Mouse (Mus musculus) cerebellum, postnatal 4 days (tissue): ENCODE measurements around the gene Eef2.
"Not testable (repeated sequence)": the region's sequence is repeated elsewhere in the genome, so short reads cannot be mapped to it uniquely, and the experiment has no call there.

ENCODE experiments used
- DNase-seq, 2 experiments: peaks; one replicate each; pipeline ENCODE4 v3.0.0; 2022; ENCODE audit warnings: low spot score in 2 of 2, mixed read lengths in 1 of 2

The Eef2 gene

DNA sequence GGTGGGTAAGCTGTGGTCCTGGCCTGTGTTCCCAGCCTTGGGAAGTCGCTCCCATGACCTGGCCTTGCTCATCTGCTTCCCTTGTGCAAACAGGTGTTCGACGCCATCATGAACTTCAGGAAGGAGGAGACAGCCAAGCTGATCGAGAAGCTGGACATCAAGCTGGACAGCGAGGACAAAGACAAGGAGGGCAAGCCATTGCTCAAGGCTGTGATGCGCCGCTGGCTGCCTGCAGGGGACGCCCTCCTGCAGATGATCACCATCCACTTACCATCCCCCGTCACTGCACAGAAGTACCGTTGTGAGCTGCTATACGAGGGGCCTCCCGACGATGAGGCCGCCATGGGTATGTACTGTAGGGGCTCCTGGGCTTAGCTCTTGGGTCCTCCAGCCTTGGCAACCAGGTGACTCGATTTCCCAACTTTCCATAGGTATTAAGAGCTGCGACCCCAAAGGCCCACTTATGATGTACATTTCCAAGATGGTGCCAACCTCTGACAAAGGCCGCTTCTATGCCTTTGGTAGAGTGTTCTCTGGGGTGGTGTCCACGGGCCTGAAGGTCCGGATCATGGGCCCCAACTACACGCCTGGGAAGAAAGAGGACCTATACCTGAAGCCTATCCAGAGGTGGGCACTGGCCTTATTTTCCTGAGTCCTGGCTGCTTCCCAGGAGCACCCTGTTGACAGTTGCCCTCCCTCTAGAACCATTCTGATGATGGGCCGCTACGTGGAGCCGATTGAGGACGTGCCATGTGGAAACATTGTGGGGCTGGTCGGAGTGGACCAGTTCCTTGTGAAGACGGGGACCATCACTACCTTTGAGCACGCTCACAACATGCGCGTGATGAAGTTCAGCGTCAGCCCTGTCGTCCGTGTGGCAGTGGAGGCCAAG is 3.3 kb downstream of the Eef2 start:
- DNase-seq: no peak

DNA sequence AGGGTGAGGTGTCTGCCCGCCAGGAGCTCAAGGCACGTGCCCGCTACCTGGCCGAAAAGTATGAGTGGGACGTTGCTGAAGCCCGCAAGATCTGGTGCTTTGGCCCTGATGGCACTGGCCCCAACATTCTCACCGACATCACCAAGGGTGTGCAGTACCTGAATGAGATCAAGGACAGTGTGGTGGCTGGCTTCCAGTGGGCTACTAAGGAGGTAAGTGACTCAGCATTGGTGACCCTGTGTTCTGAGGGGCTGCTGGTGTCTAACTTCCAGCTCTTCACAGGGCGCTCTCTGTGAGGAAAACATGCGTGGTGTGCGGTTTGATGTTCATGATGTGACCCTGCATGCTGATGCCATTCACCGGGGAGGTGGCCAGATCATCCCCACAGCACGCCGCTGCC is 4.5 kb downstream of the Eef2 start:
- no peak for DNase-seq

DNA sequence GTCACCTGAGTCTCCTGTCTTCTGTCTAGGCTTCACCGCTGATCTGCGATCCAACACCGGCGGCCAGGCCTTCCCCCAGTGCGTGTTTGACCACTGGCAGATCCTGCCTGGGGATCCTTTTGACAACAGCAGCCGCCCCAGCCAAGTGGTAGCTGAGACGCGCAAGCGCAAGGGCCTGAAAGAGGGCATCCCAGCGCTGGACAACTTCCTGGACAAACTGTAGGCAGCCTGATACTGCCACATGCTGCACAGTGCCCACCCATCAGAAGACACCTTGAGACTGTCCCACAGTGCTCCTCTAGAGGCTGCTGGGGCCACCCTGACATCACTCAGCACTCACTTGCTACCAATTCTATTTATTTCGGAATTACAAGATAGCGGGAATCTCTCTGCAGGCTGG is 5.4 kb downstream of the Eef2 start:
- DNase-seq: not testable (repeated sequence)

DNA sequence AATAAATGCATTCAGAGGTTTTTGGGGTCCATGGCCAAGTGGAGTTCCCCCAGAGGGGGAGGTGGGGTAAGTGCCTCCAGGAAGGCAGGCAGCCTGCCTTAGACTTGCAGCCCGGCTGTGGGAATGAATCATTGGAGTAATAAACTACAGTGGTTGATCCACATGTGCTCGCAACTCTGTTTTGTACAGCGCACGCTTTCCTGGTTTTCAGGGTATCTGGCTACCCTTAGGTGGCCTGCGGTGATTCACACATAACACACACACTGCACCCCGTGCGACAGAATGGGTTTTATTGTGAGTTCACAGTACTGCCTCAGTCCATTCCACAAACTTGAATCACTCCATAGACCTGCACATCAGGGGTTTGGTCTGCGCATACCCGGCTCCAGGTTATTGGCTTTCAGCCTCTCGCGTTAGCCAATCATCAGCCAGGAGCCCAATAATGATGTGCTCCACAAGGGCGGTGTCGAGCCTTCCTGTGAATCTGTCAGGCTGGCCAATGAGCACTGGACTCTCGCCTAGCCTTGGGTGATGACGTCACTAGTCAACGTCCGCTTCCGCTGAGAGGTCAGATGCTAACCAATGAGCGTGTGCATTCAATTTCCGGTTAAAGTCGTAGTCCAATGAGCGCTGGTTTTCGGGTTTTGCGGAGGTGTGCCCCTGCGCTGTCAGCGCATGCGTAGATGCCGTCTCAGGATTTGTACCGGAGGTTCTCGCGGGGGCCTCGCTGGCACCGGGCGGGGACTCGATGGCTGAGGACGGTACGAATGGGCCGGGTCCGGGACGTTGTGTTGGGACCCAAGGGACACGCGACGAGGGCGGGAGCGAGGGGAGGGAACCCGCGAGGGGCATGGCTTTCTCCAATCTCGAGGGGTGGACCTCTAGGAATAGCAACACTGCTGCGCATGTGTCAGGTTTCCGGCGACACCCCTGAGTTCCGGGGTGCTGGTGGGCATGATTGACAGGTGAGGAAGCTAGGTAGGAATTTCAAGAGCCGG is 6.2 kb downstream of the Eef2 start, which contains the start of gene Dapk3:
Dapk3 (plus strand) TSS at position 670 of the 998 bp plus-strand sequence.
- peak; percentile 90 to 95 for DNase-seq

DNA sequence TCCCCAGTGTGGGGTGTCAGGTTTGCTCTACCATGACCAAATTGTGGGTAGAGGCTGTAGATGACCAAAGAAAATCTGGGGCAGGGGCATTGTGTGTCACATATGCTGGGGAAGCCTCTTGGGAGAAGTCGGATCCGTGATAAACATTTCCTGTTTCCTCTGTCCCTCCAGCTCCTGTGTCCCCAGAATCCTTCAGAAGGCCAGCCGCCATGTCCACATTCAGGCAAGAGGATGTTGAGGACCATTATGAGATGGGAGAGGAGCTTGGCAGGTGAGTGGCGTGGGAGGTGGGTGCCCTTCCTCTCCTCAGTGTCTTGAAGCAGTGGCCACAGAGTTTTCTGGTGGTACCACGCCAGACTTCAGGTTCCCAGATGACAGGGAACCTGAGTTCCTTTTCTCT is 7.4 kb downstream of the Eef2 start, which contains the start of gene 4930442H23Rik:
4930442H23Rik (minus strand) TSS at position 45 of the 400 bp plus-strand sequence.
- DNase-seq: no peak

DNA sequence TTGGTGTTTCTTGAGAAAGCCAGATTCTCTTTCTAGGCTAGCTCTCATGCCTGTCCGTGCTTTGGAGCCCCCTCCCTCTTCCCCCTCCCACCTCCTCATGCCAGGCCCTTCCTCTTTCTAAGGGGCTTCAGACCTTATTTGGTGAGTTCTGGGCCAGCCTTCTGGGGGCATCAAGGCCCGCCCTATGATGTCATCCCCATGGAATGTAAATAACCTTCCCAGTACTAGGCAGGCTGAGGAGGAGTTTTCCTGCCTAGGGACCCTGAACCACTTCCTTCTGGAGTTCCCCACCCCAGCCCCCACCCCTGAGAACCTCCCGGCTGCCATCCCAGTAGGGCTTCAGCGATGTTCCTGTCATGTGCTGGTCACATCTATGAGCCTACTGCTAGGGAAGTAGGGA is 8.3 kb downstream of the Eef2 start:
- no peak for DNase-seq

DNA sequence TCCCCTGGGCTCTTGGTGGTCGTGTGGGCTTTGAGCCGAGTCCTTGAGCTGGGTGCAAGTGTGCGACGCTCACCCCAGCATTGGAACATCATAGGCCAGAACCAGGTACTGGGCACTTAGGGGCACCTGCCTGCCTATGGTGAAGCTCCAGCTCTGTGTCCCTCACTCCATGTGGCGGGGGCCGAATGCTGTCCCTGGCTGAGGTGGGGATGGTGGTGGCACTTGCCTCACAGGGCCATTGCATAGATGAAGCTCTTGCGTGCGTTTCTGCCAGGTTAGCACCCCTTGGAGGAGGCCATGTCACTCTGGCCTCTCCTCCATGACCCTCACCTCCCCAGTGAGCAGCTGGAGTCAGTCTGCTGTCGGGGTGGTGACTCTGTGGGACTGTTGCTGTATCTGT is 10.7 kb downstream of the Eef2 start:
- DNase-seq: no peak

DNA sequence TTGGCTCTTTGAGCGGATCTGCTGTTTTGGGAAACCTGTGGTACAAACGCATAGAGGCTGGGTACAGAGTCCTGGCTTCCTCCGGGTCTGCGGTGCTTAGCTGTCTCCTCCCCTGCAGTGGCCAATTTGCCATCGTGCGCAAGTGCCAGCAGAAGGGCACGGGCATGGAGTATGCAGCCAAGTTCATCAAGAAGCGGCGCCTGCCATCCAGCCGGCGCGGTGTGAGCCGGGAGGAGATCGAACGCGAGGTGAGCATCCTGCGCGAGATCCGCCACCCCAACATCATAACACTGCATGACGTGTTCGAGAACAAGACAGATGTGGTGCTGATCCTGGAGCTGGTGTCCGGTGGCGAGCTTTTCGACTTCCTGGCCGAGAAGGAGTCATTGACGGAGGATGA is 13.4 kb downstream of the Eef2 start:
- no peak for DNase-seq

DNA sequence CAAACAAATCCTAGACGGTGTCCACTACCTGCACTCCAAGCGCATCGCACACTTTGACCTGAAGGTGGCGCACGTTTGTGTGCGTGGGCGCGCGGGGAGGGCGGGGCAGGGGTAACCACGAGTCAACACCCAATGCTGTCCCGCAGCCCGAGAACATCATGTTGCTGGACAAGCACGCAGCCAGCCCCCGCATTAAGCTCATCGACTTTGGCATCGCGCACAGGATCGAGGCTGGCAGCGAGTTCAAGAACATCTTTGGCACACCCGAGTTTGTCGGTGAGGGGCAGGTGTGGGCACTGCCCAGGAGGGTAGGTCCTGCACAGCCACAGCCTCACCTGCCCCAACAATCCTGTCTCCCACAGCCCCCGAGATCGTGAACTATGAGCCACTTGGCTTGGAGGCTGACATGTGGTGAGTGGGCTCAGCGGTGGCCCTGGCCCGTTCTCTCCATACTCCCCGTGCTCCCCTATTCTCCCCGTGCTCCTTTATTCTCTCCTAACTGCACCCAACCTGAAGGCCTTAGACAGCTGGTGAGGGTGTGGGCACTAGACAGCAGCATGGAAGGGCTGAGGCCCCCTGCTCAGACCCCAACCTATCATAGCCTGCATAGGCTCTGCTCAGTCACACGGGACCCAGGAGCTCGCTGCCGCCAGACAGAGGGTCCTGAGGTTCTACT is 13.9 kb downstream of the Eef2 start:
- no peak for DNase-seq

DNA sequence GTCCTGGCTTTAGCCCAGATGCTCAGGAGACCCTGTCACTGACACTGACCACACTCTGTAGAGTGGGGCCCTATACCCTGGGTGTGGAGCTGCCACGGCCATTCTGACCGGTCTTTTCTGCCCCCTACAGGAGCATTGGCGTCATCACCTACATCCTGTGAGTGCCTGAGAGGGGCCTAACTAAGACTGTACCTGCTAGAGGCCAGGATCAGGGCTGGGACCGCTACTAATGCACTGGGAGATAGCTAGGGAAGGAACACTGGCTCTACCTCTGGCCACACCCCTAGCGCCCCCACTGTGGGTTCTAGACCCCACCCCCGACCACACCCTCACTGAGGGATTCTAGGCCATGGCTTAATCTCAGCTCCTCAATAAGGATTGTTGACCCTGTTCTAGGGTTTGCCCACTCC is 14.5 kb downstream of the Eef2 start:
- no peak for DNase-seq

DNA sequence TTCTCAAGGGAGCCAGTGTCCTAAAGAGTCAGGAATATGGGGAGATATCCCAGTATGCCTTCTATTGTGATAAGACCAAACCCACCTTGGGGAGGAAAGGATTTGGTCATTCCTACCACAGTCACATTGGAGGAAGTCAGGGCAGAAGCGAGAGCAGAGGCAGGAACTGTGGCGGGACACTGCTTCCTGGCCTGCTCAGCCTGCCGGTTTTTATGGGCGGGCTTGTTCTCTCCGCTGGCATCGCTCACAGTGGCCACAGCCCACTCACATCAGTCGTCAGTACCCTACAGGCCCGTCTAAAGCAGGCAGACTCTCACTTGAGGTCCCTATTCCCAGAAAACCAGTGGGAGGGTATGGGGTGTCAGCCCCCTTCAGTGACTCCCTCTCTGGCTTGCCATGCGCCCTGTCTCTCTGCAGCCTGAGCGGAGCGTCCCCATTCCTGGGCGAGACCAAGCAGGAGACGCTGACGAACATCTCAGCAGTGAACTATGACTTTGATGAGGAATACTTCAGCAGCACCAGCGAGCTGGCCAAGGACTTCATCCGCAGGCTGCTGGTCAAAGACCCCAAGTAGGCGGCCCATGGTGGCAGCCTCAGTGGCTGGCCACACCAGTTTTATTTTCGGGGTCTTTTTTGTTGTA is 15.0 kb downstream of the Eef2 start:
- DNase-seq: no peak

DNA sequence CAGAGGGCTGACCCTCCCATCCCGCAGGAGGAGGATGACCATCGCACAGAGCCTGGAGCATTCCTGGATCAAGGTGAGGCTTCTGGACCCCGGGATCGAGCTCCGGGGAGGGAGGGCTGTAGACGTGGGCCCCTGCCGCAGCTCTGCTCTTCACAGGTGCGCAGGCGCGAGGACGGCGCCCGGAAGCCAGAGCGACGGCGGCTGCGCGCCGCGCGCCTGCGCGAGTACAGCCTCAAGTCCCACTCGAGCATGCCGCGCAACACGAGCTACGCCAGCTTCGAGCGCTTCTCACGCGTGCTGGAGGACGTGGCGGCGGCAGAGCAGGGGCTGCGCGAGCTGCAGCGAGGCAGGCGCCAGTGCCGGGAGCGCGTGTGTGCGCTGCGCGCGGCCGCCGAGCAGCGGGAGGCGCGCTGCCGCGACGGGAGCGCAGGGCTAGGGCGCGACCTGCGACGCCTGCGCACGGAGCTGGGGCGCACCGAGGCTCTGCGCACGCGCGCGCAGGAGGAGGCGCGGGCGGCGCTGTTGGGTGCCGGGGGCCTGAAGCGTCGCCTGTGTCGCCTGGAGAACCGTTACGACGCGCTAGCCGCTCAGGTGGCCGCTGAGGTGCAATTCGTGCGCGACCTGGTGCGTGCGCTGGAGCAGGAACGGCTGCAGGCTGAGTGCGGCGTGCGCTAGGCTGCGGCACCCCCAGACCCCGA is 16.0 kb downstream of the Eef2 start:
- DNase-seq: peak in 1 of 2 experiments; percentile 78

DNA sequence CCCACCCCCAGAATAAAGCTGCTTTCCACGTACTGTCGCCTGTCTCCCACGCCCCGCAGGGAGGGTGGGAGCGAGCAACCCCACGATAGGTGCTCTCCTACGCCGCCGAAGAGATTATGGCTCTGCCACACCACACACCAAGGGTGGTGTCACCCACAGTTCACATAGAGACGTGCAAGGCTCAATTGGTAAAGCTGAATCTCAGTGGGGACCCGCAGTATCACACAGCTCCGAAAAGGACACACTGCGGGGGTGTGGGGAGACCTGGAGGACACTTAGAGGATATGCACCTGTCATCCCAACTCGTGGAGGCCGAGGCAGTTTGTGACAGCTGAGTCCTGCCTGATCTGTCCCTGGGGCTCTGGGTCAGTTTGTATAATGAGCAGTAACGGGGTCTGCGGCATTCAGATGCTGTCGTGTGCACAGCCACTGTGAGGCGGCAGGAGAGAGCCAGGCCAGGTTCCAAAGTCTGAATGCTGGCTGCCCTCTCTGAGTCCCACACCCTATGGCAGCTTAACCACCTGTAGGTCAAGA is 16.6 kb downstream of the Eef2 start:
- no peak for DNase-seq

DNA sequence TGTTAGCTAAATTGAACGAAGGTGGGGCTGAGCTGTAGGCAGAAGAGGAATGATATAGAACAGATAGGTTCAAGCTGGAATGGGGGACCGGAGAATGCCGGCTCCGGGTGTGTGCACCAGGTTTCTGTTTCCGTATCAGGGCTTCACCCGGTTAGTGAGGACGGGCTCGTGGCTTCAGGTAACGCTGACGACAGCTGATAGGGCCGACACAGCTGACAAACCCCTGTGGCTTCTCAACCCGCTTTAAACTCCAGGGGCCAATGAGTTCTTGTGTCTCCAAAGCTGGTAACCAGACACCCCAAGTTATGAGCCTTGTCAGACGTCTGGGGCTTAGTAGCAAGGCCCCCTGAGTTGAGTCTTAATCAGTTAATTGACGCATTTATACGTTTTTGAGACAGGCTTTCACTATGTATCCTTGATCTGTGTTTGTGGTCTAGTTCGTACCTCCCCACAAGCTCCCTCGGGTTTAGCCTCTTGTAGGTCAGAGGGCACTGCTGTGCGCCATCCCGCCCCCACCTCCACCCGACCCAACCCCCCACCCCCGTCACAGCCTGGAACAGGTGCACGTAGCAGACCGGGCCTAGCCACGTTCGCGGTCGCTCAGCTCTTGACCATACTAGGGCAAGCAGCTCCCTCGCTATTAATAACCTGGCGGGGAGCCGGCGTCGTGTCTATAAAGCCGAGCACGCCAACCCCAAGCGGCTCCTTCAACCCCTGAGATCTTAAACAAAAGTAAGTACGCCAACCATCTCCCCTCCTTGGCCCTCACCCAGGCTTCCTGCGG is 17.8 kb downstream of the Eef2 start:
- DNase-seq: no peak

DNA sequence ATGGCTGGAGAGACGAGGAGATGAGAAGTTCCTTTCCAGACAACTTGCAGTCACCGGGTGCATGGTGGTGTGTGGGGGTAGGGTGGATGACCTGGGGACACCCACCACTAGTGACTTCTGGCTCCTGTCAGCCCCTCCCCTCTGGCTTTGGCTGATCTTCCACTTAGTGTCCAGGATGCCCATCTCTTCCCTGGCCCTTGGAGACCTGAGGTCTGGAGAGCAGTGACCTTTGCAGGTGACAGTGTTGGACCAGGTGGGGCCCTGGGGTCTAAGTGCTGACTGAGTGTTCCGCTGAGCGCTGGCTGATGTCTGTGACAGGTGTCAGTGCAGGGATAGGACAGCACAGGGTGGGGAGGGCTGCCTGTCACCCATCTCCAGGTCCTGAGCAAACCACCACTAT is 18.9 kb downstream of the Eef2 start:
- no peak for DNase-seq

DNA sequence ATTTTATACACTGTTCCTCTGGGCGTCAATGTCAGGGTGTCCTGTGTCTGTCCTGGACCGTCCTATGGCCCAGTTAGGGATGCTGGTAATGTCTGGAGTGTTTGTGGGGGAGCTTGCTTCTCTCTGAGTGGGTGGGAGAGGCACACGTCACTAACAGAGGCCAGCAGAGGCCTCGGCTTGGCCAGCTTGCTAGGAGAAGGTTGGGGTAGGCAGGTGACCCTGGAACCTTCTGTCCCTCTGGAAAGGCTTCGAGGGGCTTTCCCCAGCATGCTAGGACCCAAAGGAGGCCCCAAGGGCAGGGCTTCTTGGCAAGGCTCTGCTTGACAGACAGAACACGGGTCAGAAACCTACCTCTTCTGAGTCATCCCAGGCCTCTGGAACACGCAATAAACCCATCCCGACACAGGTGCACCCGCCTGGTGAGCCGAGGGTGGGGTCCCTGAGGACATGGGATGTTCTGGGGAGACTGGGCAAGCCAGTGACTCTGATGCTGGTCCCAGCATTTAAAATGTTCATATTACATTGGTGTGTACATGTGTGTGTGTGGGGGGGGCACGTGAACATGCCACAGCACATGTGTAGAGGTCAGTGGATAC is 20.1 kb downstream of the Eef2 start:
- no peak for DNase-seq

DNA sequence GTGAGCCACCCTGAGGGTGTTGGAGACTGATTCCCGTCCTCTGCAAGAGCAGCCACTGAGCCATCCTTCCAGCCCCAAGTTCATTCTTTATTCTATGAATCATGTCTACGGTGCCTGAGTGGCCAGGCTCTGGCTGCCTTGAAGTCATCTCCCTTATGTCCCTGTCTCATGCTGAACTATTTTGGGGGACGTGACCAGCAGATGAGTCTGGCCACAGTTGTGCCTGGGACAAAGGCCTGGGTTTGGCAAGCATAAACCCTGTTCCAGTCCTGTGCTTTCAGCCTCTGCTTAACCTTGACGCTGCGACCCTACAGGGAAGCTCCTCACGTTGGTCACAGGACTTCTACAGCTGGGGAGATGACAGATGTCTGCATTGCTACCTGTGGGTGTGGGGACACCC is 20.9 kb downstream of the Eef2 start:
- no peak for DNase-seq

DNA sequence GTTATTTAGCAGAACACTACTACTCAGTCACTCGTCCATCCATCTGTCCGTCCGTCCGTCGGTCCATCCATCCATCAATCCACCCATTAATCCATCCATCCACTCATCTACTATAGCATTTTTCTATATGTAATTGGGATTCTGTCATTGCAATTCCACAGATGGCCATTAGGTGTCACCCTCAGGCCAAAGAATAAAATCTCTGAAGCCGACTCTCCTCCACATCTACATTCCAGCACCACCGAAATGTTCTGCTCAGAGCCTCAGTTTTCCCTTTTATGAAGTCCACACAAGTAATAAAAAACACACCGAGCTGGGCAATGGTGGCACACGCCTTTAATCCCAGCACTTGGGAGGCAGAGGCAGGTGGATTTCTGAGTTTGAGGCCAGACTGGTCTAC is 21.8 kb downstream of the Eef2 start:
- peak in 1 of 2 experiments; percentile 73 for DNase-seq

DNA sequence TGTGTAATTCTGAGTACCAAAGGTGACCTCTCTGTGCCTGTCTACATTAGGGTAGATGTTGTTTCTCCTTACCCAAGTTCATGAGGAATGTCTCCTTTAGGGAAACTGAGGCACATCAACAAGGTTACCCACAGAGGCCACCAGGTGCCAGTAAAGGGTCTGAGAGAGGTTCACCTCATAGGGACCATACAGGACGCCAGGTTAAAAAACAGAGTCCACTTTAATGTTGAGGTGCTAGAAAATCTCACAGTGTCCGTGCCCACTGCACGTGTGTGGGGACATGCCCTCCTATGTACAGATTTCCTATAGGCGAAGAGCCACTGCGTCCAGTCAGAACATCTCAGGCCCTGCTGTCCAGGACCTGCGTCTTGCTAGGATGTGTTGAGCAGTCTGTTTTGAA is 22.6 kb downstream of the Eef2 start:
- DNase-seq: no peak
